Mouse (Mus musculus) kidney, adult 2 months (tissue): ENCODE measurements around the gene Abca6. TPM values are rescaled to one million over a fixed set of nuclear protein-coding genes. Genes with fewer than 3 reads are reported as not detected.

ENCODE experiments used
- DNase-seq: peaks from one replicate; pipeline ENCODE4 v3.0.0; 2021
- H3K27ac ChIP-seq: fragments of 200-500 bp; 2 replicates; pipeline ENCODE4 v1.5.1; 2012; ENCODE audit warnings: low read depth, low read length, control low read depth, inconsistent platforms; ENCODE audit not compliant: insufficient read depth
- H3K27me3 ChIP-seq: fragments of 200-500 bp; replicated peaks from 2 replicates; pipeline ENCODE4 v1.6.1; 2012; ENCODE audit warnings: mild to moderate bottlenecking, moderate library complexity, low read length, inconsistent platforms; ENCODE audit not compliant: control insufficient read depth, insufficient read depth
- H3K36me3 ChIP-seq: fragments of 200-500 bp; 2 replicates; pipeline ENCODE4 v1.6.1; 2012; ENCODE audit warnings: mild to moderate bottlenecking, moderate library complexity, low read length, inconsistent platforms; ENCODE audit not compliant: control insufficient read depth, insufficient read depth
- H3K4me1 ChIP-seq: fragments of 200-500 bp; 2 replicates; pipeline ENCODE4 v1.6.1; 2011; ENCODE audit warnings: low read length; ENCODE audit not compliant: control insufficient read depth, insufficient read depth
- H3K4me3 ChIP-seq: fragments of 200-500 bp; 2 replicates; pipeline ENCODE4 v1.5.1; 2011; ENCODE audit warnings: mild to moderate bottlenecking, low read depth, low read length, control low read depth; ENCODE audit not compliant: insufficient read depth
- CTCF ChIP-seq: fragments of 200-500 bp; conservative IDR thresholded peaks from 2 replicates; pipeline ENCODE4 v1.5.1; 2011; ENCODE audit warnings: low read depth, mild to moderate bottlenecking, control low read depth, low read length, moderate library complexity, mixed read lengths; ENCODE audit not compliant: insufficient read depth, insufficient read length
- POLR2A ChIP-seq: fragments of 200-500 bp; IDR thresholded peaks from one replicate; pipeline ENCODE4 v1.6.1; 2011; ENCODE audit warnings: low read depth, low read length, control low read depth
- WGBS: fragments of 180-500 bp; shearing (Covaris S2); methylation state at CpG from one replicate; pipeline ENCODE4 v1.1.7; 2018; 5-methylcytosine and 5-hydroxymethylcytosine counted together
- polyA plus RNA-seq: library from polyadenylated mRNA; depleted of rRNA; stranded (reverse); fragments of >200 nt; gene quantifications from 2 replicates; pipeline ENCODE4 v1.2.3, GENCODE M21; 2012; rRNA removed

Gene Abca6
- polyA plus RNA-seq = 0.56 and 0.57 TPM in 2 replicates

GRCm38 (mm10) chr11:110251534-110251933 is at the start of gene Abca6:
Gene Abca6, minus strand, starts transcription at chr11:110251776.
- Histone ChIP-seq H3K4me1 (no peaks in the 10 kb centered on the region), H3K27me3 (no peaks in the 10 kb centered on the region), H3K4me3 (peak within 1 kb of the TSS; percentile 21; the same call in 1 of the 2 replicates), H3K36me3 (no peaks in the 10 kb centered on the region), H3K27ac (peak within 1 kb of the TSS; percentile 60; the same call in 1 of the 2 replicates)
- no peak for TF ChIP-seq CTCF
- no peak for TF ChIP-seq POLR2A
- peak; percentile 46 for DNase-seq
- WGBS = 19% methylated on average over 8 of the region's 8 CpGs

- no peak for DNase-seq
- Histone ChIP-seq H3K36me3 (no peaks in the 10 kb centered on the region), H3K27me3 (no peaks in the 10 kb centered on the region), H3K27ac (no peak overlapping the region), H3K4me3 (no peak overlapping the region), H3K4me1 (no peaks in the 10 kb centered on the region)
- 88% methylated on average over 13 of the region's 13 CpGs for WGBS
- no peak for TF ChIP-seq POLR2A
- no peak for TF ChIP-seq CTCF
These were observed 46.4 kb upstream of the Abca6 start for GRCm38 (mm10) chr11:110297917-110298533.

DNA sequence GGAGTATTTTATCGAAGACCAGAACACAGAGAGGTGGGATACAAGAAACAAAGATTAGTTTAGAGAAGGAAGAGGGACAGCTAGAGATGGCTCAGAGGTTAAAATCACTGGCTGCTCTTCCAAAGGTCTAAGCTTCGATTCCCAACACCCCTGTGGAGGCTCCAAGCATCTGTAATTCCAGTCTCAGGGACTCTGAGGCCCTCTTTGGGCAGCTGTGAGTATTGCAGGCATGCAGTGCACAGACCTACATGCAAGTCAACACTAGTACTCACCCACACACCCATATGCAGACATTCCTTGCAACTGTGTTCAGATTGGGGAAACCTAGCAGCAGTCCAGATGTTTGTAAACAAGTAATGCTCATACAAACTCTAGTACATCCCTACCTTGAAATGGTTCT is 39.0 kb upstream of the Abca6 start:
- no peak overlapping the region for H3K4me3 ChIP-seq
- no peak for DNase-seq
- no peak overlapping the region for H3K27ac ChIP-seq
- TF ChIP-seq POLR2A (no peak), CTCF (no peak)
- 78% methylated on average over 2 of the region's 2 CpGs for WGBS
- no peaks in the 10 kb centered on the region for H3K27me3 ChIP-seq
- no peaks in the 10 kb centered on the region for H3K36me3 ChIP-seq
- no peaks in the 10 kb centered on the region for H3K4me1 ChIP-seq

- Histone ChIP-seq H3K4me1 (no peaks in the 10 kb centered on the region), H3K27ac (no peak overlapping the region)
- no peak for DNase-seq
These were observed 36.8 kb upstream of the Abca6 start for GRCm38 (mm10) chr11:110288423-110288822.

GRCm38 (mm10) chr11:110287694-110288093 is 36.1 kb upstream of the Abca6 start:
- no peak overlapping the region for H3K4me3 ChIP-seq
- no peaks in the 10 kb centered on the region for H3K4me1 ChIP-seq
- no peaks in the 10 kb centered on the region for H3K27me3 ChIP-seq
- H3K27ac ChIP-seq = no peak overlapping the region
- TF ChIP-seq POLR2A = no peak
- no peaks in the 10 kb centered on the region for H3K36me3 ChIP-seq
- DNase-seq = no peak
- 71% methylated on average over 9 of the region's 9 CpGs for WGBS

More at GRCm38 (mm10) chr11:110288423-110288822, 36.8 kb upstream of the Abca6 start:
- TF ChIP-seq POLR2A (no peak), CTCF (peak; percentile 44)
- Histone ChIP-seq H3K4me3 (no peak overlapping the region), H3K36me3 (no peaks in the 10 kb centered on the region), H3K27me3 (no peaks in the 10 kb centered on the region)
- 91% methylated on average over 3 of the region's 3 CpGs for WGBS

DNA sequence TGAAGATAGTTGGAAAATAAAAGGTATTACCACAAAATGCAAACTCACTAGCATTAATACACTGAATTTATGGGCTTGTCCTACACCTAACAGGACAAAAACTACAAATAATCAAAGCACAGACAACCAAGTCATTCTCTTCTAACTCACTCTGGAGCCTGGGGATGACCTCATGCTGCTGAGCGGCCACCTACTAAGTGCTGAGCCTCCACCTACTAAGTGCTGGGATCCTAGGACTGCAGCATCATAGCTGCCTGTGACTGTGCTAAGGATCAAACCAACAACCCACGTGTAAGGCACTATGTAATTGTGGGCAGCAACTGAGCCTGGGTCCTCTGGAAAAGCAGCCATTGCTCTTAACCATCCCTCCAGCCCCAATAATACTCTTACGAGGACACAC is 34.8 kb upstream of the Abca6 start:
- no peaks in the 10 kb centered on the region for H3K4me1 ChIP-seq
- no peak for DNase-seq
- 86% methylated on average over 3 of the region's 3 CpGs for WGBS
- TF ChIP-seq CTCF = no peak
- H3K27me3 ChIP-seq = no peaks in the 10 kb centered on the region
- H3K27ac ChIP-seq = no peak overlapping the region
- no peak overlapping the region for H3K4me3 ChIP-seq
- H3K36me3 ChIP-seq = no peaks in the 10 kb centered on the region

DNA sequence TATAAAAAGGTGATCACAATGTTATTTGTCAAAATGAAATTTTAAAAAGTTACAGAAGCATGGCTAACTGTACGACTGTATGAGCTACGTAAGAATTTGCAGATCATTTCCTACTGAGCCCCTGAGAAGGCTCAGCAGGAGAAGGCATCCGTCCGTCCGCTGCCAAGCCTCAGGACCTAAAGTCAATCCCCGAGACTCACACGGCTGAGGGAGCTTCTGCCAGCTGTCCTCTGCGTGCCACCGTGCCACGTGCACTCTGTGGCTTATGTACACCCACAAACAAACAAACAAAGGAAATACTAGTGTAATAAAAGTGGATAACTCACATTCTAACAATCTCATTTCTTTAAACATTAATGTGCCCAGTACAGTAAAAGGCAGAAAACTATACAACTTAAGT is 33.3 kb upstream of the Abca6 start:
- no peak for DNase-seq
- H3K27me3 ChIP-seq = no peaks in the 10 kb centered on the region
- H3K4me1 ChIP-seq = no peaks in the 10 kb centered on the region
- H3K36me3 ChIP-seq = no peaks in the 10 kb centered on the region
- 76% methylated on average over 10 of the region's 10 CpGs for WGBS
- TF ChIP-seq CTCF (no peak), POLR2A (no peak)
- no peak overlapping the region for H3K27ac ChIP-seq
- H3K4me3 ChIP-seq = no peak overlapping the region
